Mouse (Mus musculus) ES-Bruce4 (cell line): ENCODE data around the gene Slc38a9. TPM values are rescaled to one million over a fixed set of nuclear protein-coding genes. Genes with fewer than 3 reads are reported as not detected.

ENCODE experiments used
- H3K27ac ChIP-seq: 2 replicates; pipeline ENCODE4 v1.5.1; 2012; ENCODE audit warnings: low read length, inconsistent platforms; ENCODE audit not compliant: insufficient read depth
- H3K27me3 ChIP-seq: 2 replicates; pipeline ENCODE4 v1.6.1; 2012; ENCODE audit warnings: mild to moderate bottlenecking, low read length, inconsistent platforms; ENCODE audit not compliant: control insufficient read depth, poor library complexity, insufficient read depth, severe bottlenecking
- H3K36me3 ChIP-seq: 2 replicates; pipeline ENCODE4 v1.6.1; 2012; ENCODE audit warnings: inconsistent platforms, mild to moderate bottlenecking, low read length, moderate library complexity; ENCODE audit not compliant: control insufficient read depth, poor library complexity, insufficient read depth, severe bottlenecking
- H3K4me1 ChIP-seq: one replicate; pipeline ENCODE4 v1.8.1; 2011; ENCODE audit warnings: low read length; ENCODE audit not compliant: control insufficient read depth, insufficient read depth
- H3K4me3 ChIP-seq: 2 replicates; pipeline ENCODE4 v1.5.1; 2011; ENCODE audit warnings: low read depth, mild to moderate bottlenecking, low read length
- H3K9ac ChIP-seq: 2 replicates; pipeline ENCODE4 v1.6.1; 2012; ENCODE audit warnings: low read depth, mild to moderate bottlenecking, inconsistent platforms; ENCODE audit not compliant: poor library complexity, severe bottlenecking
- H3K9me3 ChIP-seq: replicated peaks from 2 replicates; pipeline ENCODE4 v1.6.1; 2012; ENCODE audit warnings: mild to moderate bottlenecking, low read length, inconsistent platforms; ENCODE audit not compliant: control insufficient read depth, poor library complexity, insufficient read depth, severe bottlenecking
- CTCF ChIP-seq: IDR thresholded peaks from one replicate; pipeline ENCODE4 v1.8.1; 2011; ENCODE audit warnings: low read depth, low read length
- EP300 ChIP-seq: IDR thresholded peaks from 2 replicates; pipeline ENCODE4 v1.6.1; 2011; ENCODE audit warnings: low read depth, low read length; ENCODE audit not compliant: insufficient read depth
- POLR2A ChIP-seq: IDR thresholded peaks from one replicate; pipeline ENCODE4 v1.8.1; 2011; ENCODE audit warnings: low read length; ENCODE audit not compliant: insufficient read depth
- polyA plus RNA-seq: library from polyadenylated mRNA; stranded (reverse); fragments of >200 nt; gene quantifications from 2 replicates; pipeline ENCODE4 v1.2.4, GENCODE M21; 2011; ENCODE audit warnings: low read depth; ENCODE audit not compliant: missing spikeins, insufficient read depth, insufficient read length

Gene Slc38a9
- polyA plus RNA-seq, 1 experiment, result 16.9 TPM

DNA sequence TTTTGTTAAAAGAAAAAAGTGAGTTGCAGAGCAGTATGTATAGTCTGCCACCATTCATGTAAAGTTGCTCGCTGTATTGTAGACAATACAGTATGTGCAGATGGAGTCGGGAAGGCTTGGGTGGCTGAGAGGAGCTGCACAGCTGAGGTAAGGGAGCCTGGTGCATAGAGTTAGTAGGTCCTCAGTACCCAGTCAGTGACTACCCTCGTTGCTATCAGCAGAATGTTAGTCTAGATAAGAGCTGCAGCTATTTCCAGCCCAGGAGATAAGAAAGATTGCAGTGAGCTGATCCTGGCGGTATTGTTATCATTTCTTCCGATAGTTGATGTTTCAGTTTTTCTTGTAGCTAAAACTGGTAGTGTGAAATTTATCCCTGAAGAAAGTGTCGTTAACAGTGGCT is 12.2 kb downstream of the Slc38a9 start:
- Histone ChIP-seq H3K27ac (no peak overlapping the region), H3K9me3 (no peaks in the 10 kb centered on the region)

DNA sequence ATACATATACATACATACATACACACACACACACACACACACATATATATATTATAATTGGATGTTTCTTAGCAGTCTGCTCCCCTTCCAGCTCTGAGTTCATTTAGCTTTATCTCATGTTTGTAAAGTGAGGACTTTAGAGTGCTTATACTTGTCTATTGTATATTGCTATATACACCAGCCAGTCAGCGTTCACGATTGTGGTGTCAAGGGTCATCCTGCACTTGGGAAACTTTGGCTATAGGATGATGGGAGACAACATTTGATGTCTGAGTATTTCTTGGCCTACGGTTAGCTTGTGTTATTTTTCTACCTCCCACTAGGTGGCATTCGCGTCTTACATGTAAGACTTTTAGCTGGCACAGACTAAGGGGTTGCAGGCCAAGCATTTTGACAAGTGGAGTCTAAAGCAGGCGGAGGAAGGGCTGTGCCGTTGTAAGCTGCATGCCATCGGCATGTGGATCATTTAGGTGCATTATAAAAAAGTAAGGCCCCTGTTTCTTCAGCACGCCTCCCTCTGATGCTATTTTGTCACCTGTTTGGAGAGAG is 13.4 kb downstream of the Slc38a9 start:
- Histone ChIP-seq H3K9ac (no peak overlapping the region), H3K4me1 (no peaks in the 10 kb centered on the region), H3K9me3 (no peaks in the 10 kb centered on the region), H3K36me3 (no peaks in the 10 kb centered on the region), H3K27me3 (no peaks in the 10 kb centered on the region), H3K27ac (no peak overlapping the region), H3K4me3 (no peak overlapping the region)
- peak; percentile 51 for TF ChIP-seq CTCF
- no peak for TF ChIP-seq EP300

More for the DNA sequence above, 12.2 kb downstream of the Slc38a9 start:
- Histone ChIP-seq H3K36me3 (no peaks in the 10 kb centered on the region), H3K9ac (no peak overlapping the region), H3K4me1 (no peaks in the 10 kb centered on the region), H3K4me3 (no peak overlapping the region), H3K27me3 (no peaks in the 10 kb centered on the region)
- TF ChIP-seq EP300, result no peak
- no peak for TF ChIP-seq POLR2A
- no peak for TF ChIP-seq CTCF

DNA sequence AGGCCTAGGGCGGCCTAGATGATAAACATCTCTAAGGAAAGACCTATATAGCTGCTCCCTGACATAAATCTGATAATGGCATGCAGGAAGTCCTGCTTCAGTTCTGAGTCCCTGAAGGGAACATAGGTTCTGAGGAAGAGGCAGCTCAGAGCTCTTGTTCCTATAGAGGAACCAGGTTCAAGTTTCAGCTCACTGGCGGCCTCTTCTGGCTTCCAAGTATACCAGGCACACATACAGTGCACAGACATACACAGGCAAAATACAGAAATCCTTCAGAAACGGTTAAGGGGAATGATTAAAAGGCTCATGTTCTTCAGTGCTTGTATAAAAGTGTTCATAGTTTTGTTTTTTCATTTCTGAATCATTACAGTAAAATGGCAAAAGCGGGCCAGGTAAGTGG is 17.6 kb downstream of the Slc38a9 start:
- H3K9me3 ChIP-seq, result no peaks in the 10 kb centered on the region
- no peak overlapping the region for H3K27ac ChIP-seq
- H3K4me3 ChIP-seq, result no peak overlapping the region
- no peak overlapping the region for H3K9ac ChIP-seq
- H3K27me3 ChIP-seq, result no peaks in the 10 kb centered on the region
- H3K4me1 ChIP-seq, result no peaks in the 10 kb centered on the region
- TF ChIP-seq CTCF (peak; percentile 18), POLR2A (no peak)
- no peaks in the 10 kb centered on the region for H3K36me3 ChIP-seq

DNA sequence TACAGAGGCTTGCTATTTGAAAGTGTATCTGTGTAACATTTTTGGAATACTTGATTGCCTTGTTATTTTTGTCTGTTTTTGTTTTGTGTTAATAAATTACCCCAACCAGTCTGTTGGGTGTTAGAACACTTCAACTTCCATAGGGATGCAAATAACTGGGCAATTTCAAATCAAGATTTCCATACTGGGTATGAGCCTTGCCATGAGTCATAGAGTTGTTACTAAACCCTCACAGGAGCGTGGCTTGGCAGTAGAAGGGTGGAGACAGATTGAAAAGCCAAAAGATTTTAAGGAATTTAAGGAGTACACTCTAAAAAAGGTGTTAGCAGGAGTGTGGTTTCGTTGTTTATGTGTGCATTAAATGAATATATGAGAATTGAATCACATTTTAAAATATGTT is 22.8 kb downstream of the Slc38a9 start:
- Histone ChIP-seq H3K27ac (no peak overlapping the region), H3K4me3 (no peak overlapping the region), H3K27me3 (no peaks in the 10 kb centered on the region), H3K9me3 (no peaks in the 10 kb centered on the region), H3K9ac (no peak overlapping the region), H3K4me1 (no peaks in the 10 kb centered on the region), H3K36me3 (no peaks in the 10 kb centered on the region)
- no peak for TF ChIP-seq POLR2A
- TF ChIP-seq CTCF, result no peak
- no peak for TF ChIP-seq EP300

DNA sequence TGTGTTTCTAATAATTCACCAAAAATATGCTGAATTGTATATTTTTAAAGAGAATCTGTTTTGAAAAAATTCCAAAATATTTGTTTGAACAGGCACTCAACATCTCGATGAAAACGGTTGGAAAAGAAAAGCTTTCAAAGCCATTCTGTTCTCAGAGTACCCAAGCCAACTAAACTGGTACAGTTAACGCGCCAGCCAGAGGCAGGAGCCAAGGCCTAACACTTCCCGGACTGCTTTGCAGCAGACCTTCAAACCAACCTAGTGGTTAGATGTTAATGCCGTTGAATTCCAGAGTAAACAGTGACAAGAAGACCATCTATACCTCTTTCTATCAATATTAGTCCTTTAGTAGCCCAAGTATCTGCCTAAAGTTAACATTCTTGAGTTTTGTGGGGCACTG is 23.4 kb downstream of the Slc38a9 start:
- Histone ChIP-seq H3K36me3 (no peaks in the 10 kb centered on the region), H3K9ac (no peak overlapping the region), H3K27ac (no peak overlapping the region), H3K4me3 (no peak overlapping the region), H3K9me3 (no peaks in the 10 kb centered on the region), H3K27me3 (no peaks in the 10 kb centered on the region), H3K4me1 (no peaks in the 10 kb centered on the region)
- TF ChIP-seq POLR2A, result no peak
- no peak for TF ChIP-seq EP300

DNA sequence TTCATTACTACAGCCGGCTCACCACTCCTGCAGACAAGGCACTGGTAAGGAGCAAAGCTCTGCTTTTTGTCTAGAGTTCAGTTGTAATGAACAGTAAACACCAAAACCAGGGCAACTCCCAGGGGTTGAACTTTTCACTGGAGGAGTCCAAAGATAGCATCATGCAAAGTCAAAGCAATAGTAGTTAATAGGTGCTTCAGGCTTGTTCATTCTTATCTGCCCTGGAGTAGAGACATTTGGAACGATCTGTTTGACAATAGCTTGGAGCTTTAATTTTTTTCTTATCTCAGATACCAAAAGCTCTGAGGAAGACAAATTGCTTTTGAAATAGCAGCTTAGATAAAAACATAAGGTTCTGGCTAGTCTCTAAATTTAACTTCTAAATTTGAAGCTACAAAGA is 25.6 kb downstream of the Slc38a9 start:
- no peak for TF ChIP-seq CTCF
- no peak for TF ChIP-seq EP300
- no peak for TF ChIP-seq POLR2A
- Histone ChIP-seq H3K27me3 (no peaks in the 10 kb centered on the region), H3K4me1 (no peaks in the 10 kb centered on the region), H3K27ac (no peak overlapping the region), H3K9ac (no peak overlapping the region), H3K4me3 (no peak overlapping the region), H3K9me3 (no peaks in the 10 kb centered on the region), H3K36me3 (no peaks in the 10 kb centered on the region)
